Mouse (Mus musculus) adrenal gland, postnatal 10 days (tissue): Measurements from ENCODE around the gene Dmrtb1. TPM values are rescaled to one million over a fixed set of nuclear protein-coding genes. Genes with fewer than 3 reads are reported as not detected.
A peak's percentile ranks its signal among the peaks of the same experiment; 100 is the strongest.

Source experiments
- DNase-seq: peaks from one replicate; pipeline ENCODE4 v3.0.0; 2021; ENCODE audit warnings: mixed read lengths
- long read RNA-seq, 2 experiments: library from polyadenylated mRNA; stranded (forward); transcript quantifications; one replicate each; pipeline ENCODE4 v2.0.0; 2021
- total RNA-seq, 2 experiments: library from RNA; stranded (reverse); gene quantifications; 2 replicates each; pipeline ENCODE4 v1.2.3; 2021

Gene Dmrtb1
- total RNA-seq: not detected
- long read RNA-seq, experiment 1: 0 reads
- long read RNA-seq, experiment 2: 0 reads

DNA sequence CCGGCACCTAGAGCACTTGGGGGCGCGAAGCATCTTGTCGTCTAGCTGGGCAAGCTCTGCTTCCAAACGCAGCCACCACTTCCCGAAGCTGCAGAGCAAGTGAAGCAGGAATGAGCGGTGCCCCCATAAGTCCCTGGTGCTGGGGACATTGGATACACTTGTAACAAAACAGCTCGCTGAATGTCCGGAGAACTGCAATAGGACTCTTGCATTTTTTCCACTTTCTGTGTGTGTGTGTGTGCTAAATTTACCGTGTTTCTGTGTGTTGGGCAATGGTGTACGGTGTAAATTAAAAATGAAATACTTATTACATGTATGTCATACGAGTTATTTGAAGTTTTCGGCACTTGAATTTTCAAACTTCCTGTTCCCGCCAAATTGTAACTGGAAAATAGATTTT lies at the start of gene Dmrtb1:
Gene Dmrtb1, minus strand, starts transcription at position 101 of the 400 bp plus-strand sequence.
- no peak for DNase-seq

DNA sequence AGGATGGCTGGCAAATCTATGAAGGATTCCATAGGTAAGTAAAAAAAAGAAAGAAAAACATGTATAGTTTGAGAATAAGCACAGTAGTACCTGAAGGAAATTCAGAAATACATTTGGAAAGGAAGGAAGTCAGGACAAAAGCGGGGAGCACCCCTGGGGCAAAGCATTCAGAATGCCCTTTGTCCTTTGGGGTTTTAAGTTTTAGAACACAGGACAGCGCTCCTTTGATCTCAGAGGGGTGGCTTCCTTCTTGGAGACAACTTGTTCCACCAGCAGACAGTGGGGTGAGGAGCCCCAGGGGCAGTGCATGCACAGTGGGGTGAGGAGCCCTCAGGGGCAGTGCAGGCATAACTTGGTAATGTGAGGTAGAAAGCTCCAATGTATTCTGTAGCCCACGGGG lies 49.6 kb upstream of the Dmrtb1 start:
- DNase-seq: no peak

DNA sequence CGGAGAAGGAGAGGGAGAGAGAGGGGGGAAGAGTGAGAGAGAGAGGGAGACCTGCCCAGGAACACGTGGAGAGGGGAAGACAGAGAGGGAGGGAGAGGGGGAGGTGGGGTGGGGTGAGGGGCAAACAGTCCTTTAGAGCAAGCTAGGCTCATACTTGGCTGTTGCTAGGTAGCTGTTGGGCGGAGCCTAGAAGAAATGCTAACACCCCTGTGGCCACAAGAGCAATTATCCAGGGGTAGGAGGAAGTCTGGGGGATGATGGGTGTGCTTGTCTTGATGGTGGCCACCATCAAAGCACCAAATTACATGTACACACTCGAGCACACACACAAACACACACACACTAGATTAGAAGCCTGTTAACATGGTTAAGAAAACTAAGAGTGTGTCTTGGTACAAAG lies 48.6 kb upstream of the Dmrtb1 start:
- no peak for DNase-seq

DNA sequence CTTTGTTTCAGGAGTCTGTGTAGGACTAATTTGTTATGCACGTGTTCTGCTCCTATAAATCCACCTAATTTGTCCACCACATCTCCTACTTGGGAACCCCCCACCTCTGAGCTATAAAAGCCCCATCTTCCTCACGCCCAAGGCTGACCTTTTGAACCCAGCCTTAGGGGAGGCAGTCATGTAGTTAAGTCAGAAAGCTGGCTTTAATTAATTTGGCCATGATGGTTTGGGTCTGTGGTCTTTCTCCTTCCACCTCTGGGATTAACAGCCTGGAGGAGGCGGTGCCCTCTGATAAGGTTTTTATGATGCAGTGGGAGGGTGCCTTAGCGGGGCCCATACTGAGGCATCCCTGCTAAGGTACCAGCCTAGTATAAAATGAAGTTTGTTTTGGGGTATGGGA lies 48.2 kb upstream of the Dmrtb1 start:
- no peak for DNase-seq

DNA sequence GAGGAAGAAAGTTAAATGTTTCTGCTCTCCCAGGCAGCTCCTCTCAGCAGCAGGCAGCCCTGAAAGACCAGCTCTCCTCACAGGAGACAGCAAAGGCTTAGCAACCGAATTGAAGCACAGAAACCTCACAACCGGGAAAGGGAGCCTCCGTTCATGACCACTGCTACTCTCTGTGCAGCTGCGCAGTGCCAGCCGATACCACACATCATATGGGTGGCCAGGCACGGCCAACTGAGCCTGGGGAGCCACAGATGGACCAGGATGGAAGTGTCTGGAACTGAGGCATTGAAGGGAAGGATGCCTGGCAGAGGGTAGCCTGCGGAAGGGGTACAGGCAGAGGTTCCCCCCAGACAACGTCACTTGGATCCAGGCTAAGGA lies 47.0 kb upstream of the Dmrtb1 start:
- DNase-seq: no peak

DNA sequence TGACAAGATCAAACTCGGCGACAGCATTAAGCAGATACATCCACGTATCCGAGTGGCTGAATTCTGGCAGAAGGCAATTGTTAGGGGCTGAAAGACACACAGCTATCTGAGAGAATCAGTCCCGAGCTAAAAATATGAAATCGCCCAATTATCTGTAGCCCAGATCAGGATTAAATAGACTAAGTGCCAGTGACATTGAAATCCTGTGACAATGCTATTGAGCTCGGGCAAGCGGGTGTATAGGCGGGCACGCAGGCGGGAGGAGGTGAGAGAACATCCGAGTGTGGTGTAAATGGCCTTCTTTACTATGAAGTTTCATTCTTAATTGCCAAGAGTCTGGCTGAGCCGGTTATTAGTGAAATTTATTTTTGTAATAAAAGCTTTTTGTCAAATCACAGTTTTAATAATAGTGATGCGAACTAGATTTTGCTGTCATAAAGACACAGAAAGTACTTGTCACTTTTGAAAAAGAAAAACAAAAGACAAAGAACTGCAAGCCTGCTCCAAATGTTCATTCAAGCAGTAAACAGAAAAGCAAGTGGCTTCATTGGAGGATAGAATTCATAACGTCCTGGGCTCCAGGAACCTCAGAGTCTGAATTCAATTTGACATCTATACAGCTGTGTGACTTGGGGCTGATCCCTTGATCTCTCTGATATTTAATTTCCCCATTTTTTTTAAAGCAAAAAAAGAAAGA lies 46.5 kb upstream of the Dmrtb1 start:
- no peak for DNase-seq

DNA sequence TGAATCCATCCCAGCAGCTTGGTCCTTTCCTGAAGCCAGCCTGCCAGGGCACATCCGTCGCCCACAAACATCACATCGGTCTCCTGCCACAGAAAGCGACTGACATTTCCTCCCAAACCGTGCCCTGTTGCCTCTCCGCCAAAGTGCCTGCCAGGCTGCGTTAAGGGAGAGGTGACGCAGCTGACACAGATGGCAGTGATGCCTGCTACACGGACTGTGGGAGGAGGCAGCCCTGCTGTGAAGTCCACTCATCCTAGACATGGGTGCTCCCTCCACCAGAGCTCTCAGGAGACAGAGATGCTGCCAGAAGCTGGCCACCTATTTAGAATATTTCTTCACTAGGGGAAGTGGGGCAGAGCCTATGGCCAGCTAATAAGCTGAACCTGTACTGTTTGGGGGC lies 41.4 kb upstream of the Dmrtb1 start:
- DNase-seq: no peak

DNA sequence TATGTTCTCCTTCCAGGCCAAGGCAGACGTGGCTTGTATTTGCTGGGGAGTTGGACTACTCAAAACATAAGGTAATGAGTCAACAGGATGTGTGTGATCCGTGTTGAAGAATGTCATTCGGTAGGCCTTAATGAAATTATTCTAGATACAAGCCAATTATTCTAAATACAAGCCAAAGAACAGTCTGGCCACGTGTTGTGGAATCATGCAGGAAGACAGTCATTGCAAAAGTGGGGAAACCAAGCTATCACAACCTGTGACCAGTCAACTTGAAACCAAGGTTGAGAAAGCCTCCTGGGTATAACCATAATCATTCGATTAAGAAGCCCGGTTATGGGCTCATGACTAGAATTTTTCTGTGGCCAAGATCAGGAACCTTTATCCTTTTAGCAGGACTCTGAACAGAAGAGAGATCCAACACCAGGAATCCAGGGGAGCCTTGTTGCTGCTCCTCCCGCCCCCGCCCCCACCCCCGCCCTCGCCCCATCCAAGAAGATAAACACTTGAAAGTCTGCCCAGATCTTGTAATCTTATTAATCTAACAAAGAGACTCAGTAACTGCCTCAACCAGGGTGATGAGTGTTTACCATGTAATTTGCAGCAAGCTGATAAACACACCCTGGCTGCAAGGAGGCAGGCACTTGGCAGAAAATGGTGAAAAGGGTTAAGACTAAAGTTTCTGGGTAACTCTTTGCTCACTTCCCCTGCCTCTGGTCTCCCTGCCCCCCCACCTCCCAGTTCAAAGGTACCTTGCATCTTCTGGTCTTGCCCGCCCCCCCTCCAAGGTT lies 36.2 kb upstream of the Dmrtb1 start:
- no peak for DNase-seq

DNA sequence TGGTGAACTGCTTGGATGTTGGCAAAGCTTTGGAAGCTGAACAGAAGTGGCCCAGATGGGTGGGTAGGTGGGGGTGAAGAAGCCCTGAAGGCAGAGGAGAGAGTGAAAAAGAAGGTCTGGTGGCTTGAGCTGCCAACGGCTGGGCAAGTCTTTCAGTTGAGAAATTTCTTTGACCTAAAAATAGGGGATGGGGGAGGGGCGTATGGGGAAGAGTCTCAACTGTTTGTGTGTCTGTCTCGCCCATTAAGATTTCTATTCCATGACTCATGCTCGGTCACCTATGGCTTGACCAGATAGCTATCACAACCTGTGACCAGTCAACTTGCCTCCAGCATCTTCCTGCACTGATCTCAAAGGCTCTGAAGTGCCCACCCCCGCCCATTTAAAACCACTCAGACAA lies 35.1 kb upstream of the Dmrtb1 start:
- no peak for DNase-seq

DNA sequence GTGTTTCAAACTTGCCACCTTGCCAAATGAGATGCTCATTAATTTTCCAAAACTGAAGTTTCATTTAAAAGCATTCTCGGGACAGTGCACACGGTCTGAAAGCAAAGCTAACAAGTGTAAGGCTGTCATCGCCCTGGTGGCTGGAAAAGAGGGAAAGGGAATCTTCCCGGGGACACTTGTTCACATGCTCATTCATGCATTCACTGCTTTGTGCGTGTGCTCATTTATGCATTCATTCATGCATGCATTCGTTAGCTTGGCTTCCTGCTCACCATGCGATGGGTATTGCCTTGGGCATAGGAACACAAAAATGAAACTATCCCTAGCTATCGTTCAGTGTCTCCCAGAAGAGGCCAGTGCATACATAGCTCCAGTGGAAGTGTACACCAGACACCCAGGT lies 34.7 kb upstream of the Dmrtb1 start:
- DNase-seq: no peak

DNA sequence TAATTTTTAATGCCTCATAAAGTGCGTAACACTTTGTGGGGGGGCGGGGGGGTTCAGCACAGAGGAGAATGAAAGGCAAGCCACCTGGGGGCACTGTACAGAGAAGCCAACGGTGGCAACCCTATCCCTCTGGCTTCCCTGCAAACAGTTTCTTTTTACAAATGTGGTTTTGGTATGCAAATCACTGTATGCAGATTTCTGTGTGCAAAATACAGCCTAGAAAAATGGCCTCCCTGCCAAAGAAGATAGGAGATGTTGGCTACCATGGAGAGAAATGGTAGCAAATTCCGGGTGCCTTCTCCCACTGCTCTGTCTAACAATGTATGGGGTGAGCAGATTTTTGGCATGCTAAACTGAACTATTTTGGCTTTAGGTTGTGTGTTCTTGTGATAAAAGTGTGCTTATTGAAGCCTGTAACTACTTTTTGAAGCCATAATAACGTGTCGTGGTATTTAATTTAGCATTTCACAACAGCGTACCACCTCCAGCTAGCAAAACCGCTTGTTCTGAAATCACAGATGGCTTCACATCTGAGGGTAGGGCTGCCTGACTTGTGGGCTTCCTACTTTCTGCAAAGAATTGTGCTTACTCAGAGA lies 33.8 kb upstream of the Dmrtb1 start:
- no peak for DNase-seq

DNA sequence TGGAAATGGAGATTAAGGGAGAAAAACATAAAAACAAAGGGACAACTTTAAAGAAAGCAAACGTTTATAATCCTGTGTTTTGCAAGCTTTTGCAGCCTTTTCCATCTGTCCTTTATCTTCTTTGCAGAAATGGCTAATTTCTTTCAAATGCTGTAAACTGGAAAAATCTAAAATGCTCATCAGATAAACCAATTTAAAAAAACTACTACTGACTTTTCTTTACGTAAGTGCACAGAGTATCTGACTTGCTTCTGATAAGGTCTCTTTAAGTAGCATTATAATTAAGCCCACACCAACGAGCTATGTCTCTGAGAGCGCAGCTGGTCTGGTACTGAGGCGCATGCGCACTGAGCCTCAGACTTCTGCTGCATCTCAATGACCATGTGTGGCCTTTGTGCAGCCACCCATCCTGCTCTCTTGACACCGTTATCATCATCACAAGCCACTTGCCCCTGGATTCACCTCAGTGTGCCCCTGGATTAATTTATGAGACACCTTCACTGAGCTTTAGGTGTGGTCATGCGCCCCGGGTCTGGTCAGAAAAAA lies 32.8 kb upstream of the Dmrtb1 start:
- no peak for DNase-seq

DNA sequence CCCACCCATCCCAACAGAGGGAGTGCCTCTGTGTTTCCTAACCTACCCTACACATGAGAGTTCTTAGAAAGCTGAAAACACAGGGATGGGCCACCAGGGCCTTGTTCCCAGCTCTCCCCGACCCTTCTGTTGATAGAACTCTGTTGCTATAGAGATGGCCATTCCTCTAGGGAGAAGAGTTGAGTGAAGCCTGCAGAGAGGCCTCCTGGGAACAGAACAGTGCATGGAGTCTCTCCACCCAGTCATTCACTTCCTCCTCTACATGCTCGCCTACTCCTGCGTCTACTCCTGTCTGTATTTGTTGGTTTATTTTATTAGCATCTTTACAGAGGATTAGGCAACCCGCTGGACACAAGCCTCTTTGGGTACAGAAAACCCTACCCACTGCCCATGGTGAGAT lies 22.9 kb upstream of the Dmrtb1 start:
- DNase-seq: no peak

DNA sequence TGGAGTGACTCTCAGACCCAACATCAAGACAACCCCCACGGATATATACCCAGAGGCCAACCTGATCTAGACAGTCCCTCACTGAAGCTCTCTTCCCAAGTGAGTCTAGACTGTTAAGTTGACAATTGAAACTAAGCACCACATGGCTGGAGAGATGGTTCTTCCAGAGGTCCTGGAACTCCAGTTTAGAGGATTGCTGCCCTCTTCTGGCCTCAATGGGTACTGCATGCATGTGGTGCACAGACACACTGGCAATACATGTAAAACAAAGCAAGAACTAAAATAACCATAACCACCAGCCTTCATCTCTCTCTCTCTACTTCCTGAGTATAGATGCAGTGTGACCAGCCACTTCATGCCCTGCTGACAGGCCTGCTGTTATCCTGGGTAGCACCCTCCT lies 20.2 kb upstream of the Dmrtb1 start:
- DNase-seq: peak; percentile 12

DNA sequence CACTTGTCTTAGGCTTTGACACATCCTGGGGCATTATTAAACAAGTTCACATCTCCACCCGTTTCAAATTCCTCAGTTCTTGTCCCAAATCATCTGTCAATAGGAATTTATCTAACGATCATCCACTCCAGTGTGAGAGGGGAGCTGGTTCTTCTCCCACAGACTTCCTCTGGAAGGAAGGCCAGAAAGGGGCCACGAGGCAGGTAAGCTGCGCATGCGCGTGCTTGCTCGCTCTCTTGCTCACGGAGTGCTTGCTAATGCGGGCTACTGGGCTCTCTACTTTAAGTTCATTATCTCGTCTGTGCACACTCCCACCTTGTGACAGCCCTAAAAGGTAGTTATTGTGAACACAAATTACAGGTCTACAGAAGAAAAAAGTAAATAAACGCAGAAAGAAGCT lies 17.6 kb upstream of the Dmrtb1 start:
- no peak for DNase-seq

DNA sequence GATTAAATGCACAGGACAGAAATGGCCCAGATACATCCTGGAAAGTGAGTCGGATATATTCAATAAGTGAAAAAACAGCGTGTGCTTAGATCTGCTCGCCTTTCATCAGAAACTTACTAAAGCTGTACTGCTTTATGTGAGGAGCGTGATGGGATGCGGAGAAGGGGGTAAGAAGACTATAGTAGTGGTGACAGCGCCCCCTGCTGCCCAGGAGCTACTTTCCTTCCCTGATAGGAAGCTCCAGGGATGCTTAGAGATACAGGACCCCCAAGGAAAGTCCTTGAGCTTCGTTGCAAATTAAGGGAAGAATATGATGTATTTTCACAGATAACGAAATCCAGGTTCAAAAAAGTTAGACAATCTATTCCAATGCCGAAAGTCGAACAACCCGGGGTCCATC lies 17.1 kb upstream of the Dmrtb1 start:
- peak; percentile 54 for DNase-seq

DNA sequence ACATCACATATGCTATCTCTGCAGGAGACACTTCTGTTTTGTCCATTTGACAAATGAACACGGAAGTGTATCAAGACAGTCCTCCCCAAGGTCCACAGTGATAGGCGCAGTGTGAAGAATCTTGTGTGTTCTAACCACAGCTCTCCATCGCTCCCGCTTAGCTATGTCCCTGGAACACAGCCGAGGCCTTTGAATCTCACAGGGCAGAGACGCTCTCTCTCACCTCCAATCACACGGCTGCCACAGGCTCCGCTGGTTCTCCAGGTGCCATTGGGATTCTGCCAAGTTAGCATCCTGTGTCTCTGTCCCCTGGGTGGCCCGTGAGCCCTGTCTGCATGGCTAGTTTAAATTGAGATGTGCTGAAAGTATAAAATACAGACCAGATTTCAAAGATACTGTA lies 15.2 kb upstream of the Dmrtb1 start:
- DNase-seq: no peak

DNA sequence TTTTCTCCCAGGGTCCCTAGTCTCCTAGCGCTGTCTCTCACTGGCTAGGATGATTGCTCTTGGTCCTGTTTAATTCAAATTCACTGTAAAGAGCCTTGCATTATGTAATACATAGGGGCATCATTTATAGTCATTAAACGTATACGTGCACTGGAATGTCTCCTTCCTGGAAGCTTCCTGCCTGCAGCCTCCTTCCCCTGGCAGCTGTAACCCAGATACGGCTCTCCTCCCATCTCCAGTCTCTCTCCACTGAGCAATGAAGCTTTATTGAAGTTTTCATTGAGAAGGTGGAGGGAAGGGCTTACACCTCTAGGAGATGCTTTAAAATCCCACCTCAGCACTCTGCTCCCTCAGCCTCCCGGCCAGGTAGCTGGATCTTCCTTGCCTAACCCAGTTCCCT lies 9.8 kb upstream of the Dmrtb1 start:
- no peak for DNase-seq

DNA sequence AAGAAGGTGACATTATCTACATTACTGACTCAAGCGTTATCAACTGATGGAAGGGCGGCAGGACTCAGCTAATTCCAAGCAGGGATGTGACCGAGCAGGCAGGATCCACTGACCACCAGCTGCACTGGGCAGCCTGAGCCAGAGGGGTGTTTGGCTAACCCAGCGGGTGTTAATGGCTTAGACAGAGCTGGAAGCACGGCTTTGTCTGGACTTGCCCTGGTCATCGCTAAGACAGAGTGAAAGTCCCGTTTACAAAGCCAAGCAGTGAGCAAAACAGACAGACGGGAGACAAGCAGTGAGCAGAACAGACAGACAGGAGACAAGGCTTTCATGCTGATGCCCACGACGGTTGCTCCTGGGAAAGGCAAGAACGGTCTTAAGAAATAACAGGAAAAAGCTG lies 4.2 kb upstream of the Dmrtb1 start:
- DNase-seq: no peak

DNA sequence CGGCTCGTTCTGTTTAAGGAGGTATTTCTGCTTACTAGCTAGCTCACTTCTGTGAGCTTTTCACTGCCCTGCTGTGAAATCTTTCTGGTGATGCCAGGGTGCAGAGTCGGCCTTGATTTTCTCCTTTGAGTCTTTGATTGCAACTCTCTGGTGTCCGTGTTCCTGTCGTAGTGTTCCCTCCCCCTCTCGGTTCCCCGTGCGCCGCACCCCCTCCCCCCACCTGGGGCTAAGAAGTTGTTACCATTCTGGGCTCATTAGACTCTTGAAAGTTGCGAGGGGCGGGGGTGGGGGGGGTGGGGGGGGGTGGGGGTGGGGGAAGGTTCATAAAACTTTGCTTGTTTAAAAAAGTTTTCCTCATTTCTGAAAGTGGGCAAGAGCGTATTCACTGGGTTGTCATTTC lies 3.1 kb upstream of the Dmrtb1 start:
- no peak for DNase-seq

DNA sequence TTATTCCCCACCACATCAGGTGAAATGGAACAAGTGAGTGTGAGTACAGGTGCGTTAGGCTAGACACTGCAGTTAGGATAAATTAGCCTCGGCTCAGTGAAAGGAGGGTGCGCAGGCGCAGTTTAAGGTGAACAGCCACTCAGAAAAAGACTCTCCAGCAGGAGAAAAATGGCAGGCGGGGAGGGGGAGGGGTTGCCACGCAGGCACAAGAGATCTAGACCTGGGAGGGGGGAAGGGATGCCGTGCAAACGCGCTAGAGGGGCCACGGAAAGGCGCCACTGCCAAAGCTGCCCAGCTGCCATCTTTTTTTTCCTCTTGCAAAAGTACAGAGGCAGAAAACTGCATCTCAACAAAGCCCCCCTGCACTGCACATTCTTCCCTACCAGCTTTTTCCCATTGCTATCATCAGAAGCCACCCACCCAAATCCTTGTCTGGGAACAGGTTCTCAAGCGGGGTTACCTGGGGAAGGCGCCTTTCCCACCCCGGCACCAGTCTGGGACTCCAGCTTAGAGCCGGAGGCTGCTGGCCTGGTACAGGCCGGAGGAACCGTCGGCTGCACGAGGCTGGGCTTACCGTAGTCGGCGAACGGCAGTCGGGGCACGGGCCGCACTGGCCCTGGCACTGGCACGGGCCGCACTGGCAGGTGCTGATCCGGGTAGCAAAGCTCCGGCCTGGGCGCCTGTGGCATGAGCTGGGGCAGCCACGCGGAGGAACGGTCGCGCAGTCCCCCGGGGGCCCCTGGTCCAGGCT lies 849 bp downstream of the Dmrtb1 start:
- DNase-seq: no peak

DNA sequence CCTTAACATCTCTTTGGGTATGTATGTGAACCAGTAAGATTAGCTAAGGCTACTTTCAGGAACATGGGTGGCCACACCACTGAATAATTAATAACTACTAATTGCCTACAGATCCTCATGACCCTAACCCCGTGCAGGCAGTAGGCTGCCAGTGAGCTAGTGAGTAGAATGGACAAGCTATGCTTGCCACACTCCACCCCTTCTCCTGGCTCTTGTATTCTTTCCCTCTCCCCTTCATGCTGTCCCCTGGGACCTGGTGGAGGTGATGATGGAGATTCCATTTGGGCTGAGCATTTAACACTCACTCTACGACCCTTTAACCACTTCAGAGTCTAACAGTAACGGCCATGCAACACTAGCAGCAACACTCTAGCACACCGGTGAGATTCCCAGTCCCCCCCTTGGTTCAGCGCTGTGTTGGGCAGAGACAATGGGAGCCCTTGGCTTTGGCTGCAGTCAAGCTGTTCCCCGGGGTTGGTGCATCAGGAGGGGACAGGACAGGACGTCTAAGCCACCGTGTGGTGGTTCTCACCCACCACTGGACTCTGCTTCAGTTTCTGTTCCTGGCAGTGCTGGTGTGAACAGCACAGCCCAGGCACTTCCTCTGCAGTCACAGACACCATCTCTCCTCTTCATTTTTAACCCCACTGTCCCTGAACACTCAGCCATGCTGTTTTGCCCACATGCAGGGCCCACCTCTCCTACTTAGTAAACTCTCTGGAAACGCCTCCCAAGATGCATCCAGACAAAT lies 2.8 kb downstream of the Dmrtb1 start:
- DNase-seq: no peak
